Mouse (Mus musculus) myocyte (in vitro differentiated cells): ENCODE measurements around the gene Fhit.

ENCODE experiments used
- MYOD1 ChIP-seq, 3 experiments: IDR thresholded peaks; one replicate each; pipeline ENCODE4 v1.6.1; 2011; ENCODE audit warnings: control low read depth in 2 of 3, low read depth in 2 of 3, mild to moderate bottlenecking in 2 of 3, moderate library complexity in 1 of 3; ENCODE audit not compliant: insufficient read length in 2 of 3, control insufficient read depth in 1 of 3
- POLR2A ChIP-seq: IDR thresholded peaks from one replicate; pipeline ENCODE4 v1.6.1; 2011; ENCODE audit warnings: low read depth, mild to moderate bottlenecking, control low read depth, moderate library complexity; ENCODE audit not compliant: insufficient read length
- SRF ChIP-seq: IDR thresholded peaks from one replicate; pipeline ENCODE4 v1.6.1; 2011; ENCODE audit warnings: low read depth; ENCODE audit not compliant: control insufficient read depth, insufficient read length
- TCF12 ChIP-seq: IDR thresholded peaks from one replicate; pipeline ENCODE4 v1.6.1; 2011; ENCODE audit warnings: mild to moderate bottlenecking, control low read depth; ENCODE audit not compliant: poor library complexity, insufficient read depth, severe bottlenecking

GRCm38 (mm10) chr14:10020400-10021140 is 1141.3 kb downstream of the Fhit start:
- TF ChIP-seq SRF (no peak), POLR2A (no peak), MYOD1 (IDR thresholded peaks at IDR 0.05; ENCODE audit: control insufficient read depth in 1 of 3, insufficient read length in 2 of 3, low read depth in 2 of 3) (no peak), TCF12 (no peak)
